Mouse (Mus musculus) cerebellum, postnatal 14 days (tissue): ENCODE measurements at regions not wholly inside any gene's neighbourhood (a gene's known extent, or its start where the extent isn't known, plus 50 kb on each side); places are given as distances from the start of the nearest gene placed in this dataset.

Experiments
- DNase-seq, 2 experiments: peaks; one replicate each; pipeline ENCODE4 v3.0.0; 2021; ENCODE audit warnings: mixed read lengths in 2 of 2

GRCm38 (mm10) chr9:60931290-60931689, 136.9 kb downstream of the Uaca start:
- no peak for DNase-seq

DNA sequence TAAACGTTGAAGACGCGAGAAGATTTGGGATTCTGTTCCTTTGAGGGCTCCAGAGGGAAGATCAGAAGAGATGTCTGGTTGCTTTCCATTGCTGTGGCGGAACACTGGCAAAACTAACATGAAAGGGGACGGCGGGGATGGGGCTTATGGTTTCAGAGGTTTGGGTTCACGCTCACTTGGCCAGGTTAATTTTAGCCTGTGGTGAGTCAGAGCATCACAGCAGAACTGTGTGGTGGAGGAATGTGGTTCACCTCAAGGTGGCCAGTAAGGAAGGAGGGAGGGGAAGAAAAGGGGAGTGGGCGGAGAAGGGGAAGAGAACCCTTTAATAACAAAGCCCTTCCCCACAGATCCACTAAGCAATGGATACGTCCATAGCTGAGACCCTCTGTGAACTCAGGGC, 142.6 kb downstream of the Uaca start:
- DNase-seq, result no peak

DNA sequence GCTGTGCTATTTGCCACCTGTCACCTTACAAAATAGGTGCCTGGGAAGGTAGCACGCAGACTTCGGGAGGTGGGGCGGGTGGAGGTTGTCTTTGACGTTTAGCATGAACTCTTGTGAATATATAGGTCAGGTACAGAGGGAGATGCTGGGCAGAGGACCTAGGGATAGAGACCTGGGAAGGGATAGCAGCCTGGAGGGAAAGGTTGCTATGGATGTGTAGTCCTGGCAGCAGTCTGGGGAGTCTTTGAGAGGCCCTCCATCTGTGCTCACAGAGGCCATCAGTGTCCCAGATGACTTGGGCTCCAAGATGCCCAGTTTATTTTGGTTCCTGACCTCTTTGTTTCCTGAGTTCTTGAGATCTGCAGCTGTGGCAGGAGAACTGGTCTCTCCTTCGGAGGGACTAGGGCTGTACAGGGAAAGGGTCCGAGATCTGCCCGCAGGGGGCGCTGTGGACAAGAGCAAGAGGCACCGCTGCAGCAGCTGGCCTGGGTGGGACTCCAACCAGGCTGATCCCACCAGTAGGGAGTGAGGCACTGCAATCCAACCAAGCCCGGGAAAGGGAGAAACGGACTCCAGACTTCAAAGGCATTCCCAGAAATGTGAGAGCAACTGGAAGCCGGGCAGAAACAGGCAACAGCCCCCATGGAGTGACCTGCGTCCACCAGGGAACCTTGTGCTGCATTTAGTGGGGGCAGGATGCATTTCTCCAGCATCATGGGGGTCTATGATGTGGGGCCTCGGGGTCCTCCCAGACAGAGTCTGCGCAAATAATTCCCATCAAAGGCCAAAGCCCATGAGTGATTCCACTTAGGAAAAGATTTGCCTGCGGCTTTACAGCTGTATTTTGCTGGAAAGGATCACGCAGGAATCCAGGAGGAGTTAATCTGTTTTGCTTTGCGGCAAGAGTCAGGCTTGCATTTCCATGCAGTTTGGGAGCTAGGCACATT, 145.8 kb downstream of the Uaca start:
- peak; percentile 70 to 87 for DNase-seq

DNA sequence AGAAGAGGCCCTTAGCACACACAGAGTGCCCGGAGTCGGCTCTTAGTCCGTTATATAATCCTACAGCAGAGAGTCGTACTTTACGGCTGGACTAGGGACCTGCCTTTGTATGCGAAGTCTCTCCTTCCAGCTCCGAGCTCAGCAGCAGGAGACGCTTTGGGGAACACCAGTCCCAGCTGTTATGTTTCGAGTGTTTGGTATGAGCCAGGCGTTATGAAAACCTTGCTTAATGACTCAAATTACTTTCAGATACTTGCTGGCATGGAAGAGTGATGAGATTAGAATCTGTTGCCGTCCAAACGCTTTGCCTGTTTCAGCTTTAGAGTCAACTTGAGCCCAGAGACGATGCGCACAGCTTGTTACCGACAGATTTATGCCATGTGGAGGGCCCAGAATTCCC, 153.0 kb downstream of the Uaca start:
- no peak for DNase-seq

DNA sequence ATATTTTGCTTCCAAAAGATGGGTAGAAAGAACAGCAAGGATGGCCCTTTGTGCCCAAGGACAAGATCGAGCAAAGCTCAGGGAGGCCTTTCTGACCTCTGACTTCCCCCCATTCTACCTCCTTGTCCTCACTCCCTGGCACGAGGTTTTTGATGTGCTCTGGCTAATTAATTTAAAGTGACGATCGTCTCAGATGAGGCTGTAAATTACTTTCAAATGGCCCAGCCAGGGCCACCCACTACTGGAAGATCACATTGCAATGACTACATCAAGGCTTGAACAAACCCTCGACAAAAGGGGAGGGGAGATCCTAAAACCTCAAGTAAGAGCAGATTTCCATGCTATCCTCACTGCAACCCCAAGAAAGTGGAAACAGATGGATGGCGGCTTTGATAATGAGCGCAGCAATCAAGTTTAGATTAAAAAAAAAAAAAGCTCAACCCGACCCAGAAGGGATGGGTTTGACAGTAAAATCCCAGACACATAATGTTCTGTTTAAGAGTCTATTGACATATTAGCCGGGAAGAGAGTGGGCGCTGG, 154.3 kb downstream of the Uaca start:
- DNase-seq, result no peak

GRCm38 (mm10) chr9:60950161-60950560, 155.8 kb downstream of the Uaca start:
- DNase-seq, result peak in 1 of 2 experiments; percentile 18

- peak; percentile 67 to 78 for DNase-seq
Measured at GRCm38 (mm10) chr9:60951071-60951561, 156.8 kb downstream of the Uaca start.

DNA sequence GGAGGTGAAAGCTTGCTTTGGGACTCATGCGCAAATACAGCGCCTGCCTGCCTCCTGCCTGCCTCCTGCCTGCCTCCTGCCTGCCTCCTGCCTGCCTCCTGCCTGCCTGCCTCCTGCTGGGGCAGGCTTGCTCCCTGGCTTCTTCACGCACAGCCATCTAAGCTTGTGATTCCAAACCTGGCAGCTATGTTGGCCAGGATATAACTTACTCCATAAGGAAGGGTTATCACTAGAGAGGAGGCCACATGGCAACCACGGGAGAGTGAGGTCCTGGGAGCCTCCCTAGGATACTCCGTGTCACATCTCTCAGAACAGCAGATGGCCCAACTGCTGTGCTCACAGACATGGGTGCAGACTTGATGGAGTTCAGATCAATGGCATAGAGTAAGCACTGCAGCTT, 163.1 kb downstream of the Uaca start:
- no peak for DNase-seq

GRCm38 (mm10) chr9:60959537-60959936, 165.2 kb downstream of the Uaca start:
- no peak for DNase-seq

DNA sequence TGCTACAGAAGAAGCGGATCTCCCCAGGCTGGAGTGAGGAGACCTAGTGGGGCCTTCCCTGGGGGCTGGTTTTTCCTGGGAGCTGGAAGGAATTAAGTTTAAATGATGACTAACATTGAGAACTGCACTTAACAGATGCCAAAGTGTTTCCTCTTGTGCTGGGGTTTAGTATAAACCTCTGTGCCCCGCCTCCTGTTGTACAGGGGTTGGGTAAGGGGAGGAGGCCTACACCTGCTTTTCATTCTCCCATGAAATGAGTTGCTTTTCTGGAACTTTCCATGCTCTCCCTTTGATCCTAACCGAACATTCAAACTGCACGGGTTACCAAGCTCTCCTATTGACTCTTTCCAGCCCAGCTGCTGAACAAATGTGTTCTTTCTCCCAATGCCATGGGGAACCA, 167.7 kb downstream of the Uaca start:
- no peak for DNase-seq

DNA sequence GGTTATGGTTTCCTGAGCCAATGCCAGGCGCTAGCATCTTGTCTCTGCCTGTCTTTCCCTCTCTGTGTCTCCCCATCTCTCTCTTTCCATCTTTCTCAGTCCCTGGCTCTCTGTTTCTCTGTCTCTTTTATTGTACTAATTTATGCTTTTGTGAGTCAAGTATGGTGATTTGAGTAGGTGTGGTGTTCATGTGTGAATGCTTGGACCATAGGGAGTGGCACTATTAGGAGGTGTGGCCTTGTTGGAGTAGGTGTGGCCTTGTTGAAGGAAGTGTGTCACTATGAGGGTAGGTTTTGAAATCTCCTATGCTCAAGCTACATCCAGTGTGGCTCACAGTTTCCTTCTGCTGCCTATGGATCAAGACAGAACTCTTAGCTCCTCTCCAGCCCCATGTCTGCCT, 171.3 kb downstream of the Uaca start:
- DNase-seq, result no peak

GRCm38 (mm10) chr9:60968281-60969031, 174.1 kb downstream of the Uaca start:
- DNase-seq, result peak; percentile 43 to 59

- DNase-seq, result peak; percentile 26
Measured at GRCm38 (mm10) chr9:60972201-60972910, 178.0 kb downstream of the Uaca start.

DNA sequence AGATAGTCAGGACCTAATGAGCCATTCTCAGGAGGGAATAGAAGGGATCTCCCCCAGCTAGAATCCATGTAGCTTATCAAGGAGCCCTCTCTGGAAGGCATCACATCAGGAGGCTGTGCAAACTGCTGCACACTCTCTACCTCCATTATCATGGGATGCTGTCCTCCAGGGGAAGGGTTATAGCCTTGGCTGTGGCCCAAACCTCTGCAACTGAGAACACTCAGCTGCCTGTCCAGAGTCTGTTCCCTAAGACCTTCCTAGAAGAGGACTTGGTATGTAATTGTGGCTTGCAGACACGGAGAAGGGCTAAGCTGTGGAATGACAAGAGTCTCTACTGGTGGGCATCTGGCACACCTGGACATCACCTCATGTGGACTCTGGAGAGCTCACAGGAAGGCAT, 180.2 kb downstream of the Uaca start:
- no peak for DNase-seq

DNA sequence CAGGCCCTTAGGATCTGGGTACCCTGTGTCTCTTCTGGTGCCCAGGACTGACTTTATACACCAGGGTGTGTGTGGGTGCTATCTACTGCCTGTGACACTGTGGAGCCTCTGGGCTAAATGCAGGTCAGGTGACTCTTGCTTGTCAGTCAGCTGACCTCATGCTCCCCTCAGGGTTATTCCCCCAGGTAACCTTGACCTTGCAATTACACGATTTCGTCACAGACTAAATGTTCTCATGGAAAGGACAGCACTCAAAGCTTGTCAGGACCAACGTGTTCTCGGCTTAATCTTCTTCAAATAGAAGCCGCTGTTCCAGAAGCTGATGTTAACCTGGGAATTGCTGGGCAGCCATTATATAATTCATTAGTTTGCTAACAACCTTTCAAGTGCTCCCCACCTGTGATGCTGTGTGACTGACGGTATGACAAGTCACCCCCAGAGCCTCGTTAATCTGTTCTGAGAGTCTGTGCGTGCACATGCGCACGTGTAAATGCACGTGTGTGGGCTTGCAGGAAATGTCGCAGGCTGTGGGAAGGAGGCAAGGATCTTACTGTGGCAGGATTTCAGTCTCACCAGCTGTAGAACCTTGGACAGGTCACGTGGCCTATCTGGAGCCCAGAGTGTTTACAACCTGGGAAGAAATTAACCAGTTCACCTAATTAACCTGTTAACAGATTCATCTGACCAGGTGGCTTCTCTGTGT, 188.2 kb downstream of the Uaca start:
- DNase-seq, result no peak

- DNase-seq, result no peak
Measured at GRCm38 (mm10) chr9:60983246-60983645, 188.9 kb downstream of the Uaca start.

DNA sequence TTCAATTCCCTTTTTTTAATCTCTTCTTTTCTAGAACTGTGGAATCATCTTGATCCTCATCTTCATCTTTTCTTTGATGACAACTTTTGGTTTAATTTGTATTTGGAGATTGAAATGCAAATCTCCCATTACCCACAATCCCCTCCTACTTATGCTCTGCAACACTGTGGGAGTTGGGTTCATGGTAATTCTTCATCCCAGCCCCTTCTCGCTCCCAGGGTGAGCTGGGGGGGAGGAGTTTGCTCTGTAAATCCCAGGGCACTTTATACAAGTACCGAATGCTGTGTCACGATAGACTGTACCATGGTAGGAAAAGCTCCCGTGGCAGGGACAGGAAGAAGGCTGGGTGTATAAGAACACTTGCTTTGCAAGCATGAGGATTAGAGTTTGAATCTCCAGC, 193.8 kb downstream of the Uaca start:
- no peak for DNase-seq

DNA sequence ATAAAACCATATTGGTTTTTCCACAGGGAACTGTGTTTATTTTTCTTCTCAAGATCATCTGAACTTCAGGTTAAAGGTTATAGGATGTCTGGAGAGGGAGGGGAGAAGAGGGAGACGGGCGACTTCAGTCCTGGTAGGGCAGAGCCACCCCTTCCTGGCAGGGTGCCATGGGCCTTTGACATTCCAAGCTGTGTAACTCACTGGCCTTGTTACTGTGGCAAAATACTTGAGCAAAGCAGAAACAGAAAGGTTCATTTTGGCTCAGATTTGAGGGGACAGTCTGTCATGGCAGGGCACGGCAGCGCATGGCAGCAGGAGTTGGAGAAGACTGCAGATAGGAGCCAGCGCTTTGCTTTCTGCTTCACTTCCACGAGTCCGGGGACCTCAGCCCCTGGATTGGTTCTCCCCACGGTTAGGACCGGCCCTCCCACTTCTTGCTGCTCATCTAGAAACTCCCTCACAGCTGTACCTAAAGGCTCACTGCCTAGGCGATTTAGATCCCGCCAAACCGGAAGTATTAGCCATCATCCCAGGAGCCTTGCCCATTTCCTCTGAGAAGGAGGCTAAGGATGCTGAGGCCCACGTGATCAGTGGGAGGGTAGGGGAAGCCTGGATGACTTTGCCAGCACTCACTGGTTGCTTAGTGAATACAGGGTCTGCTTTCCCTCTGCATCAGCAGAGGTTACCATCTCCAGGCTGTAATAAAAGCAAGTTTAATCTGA, 195.5 kb downstream of the Uaca start:
- peak; percentile 50 to 57 for DNase-seq

DNA sequence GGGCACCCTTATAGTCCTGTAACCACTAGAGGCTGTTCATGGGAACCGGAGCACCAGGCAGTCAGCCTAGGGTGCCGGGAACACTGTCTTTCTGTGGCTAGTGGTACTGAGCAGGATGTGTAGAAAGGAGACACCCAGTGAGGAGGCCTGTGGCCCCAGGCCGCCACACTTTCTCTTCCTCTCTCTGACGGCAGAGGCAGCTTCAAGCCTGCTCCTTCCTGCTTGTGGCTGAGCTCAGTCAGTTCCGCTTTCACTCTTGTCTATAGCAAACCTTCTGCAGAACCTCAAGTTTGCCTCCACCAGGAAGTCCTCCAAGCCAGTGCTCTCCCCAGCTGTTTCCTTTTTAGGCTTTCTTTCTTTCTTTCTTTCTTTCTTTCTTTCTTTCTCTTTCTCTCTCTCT, 197.2 kb downstream of the Uaca start:
- no peak for DNase-seq

GRCm38 (mm10) chr9:60993661-60994060, 199.3 kb downstream of the Uaca start:
- no peak for DNase-seq

DNA sequence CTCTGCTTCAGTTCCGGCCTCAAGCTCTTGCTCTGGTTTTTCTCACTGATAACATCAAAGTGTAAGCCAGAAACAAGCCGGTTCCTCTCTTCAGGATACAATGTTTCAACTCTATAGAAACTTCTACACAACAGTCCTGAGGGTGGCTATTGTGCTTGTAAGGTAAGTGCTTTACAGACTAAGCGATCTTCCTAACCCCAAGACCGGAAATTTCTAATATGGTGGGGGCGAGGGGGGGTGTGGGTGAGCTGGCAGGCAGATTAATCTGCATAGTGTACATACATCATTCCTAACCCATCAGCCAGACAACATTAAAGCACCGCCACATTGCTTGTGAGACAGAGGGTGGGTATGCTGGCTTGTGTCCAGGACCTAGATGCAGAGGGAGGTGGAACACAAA, 200.8 kb downstream of the Uaca start:
- DNase-seq, result no peak
